Mouse (Mus musculus) adrenal gland, adult (tissue): ENCODE measurements around the gene Bmp4.
A peak's percentile ranks its signal among the peaks of the same experiment; 100 is the strongest.

ENCODE experiments used
- DNase-seq, 2 experiments: peaks; one replicate each; pipeline ENCODE4 v3.0.0; 2022 to 2023; ENCODE audit warnings: low spot score in 1 of 2; ENCODE audit not compliant: inconsistent age in 2 of 2

The Bmp4 gene

DNA sequence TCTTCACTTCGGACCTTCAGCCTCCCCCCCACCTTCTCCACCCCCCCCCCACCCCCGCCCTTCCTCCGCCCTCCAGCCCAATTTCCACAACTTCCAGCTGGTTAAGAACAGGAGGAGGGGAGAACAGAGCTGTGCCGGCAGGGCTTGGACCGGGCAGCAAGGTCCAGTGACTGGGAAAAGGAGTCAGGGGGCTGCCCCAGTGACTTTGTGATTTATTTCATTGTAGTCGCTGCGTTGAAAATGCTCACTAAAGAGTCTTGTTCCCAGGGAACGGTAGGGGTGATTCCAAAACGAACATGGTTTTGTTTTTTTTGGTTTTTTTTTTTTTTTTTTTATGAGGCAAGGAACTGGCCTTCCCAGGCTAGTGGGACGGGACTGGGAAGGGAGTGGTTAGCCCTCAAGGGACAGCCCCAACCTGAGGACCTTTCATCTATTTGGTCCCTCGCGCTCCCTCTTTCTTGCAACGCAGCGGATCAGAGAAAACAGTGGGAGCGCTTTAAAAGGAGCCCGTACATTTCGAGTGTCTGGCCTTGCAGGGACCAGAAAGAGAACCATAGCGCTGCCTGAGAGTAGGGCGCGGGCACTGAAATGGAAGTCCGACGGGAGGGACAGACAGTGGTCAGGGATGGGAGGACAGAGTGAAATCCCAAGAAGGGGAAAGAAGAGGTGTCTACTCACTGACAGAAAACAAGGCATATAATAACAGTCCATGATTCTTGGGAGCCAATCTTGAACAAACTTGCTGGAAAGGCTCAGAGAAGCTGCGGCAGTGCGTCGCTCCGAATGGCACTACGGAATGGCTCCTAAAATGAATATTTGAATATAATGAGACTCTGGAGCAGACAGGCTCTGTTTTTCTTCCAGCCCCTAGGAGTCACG is 3.8 kb downstream of the Bmp4 start:
- peak in 1 of 2 experiments; percentile 33 for DNase-seq

- peak in 1 of 2 experiments; percentile 53 for DNase-seq
Measured at GRCm38 (mm10) chr14:46385701-46386477, 4.6 kb downstream of the Bmp4 start.

DNA sequence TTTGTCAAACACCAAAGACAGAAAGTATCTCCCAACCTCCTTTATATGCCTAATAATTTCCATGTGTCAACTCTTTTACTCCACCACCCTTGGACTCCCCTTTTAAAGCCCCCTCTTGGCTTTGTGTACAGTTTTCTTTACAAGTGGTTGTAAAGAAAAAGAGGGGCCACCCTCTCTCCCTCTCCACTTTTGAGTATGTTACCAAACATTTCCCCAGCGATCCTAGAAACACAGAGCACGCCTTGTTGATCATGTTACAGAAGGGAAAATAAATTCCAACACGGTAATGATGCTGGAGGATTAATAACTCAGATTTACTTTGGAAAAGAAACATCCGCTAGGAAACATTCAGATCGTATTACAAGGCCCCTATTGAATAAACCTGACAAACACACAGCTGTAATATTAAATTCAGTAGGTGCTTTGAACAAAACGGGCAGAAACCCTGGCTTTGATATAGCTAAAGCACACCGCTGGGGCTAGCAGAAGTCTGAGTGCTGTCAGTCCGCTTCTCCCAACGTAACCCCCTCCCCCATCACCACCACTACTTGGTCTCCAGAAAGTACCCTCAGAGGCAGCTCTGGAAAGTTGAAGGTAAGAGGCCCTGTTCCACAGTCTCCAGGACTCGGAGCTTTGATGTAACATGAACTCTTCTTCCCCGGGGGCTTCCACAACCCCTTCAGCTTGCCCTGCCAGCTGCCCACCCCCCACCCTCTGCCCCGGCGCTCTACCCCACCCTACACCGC is 5.3 kb downstream of the Bmp4 start:
- no peak for DNase-seq

- peak in 1 of 2 experiments; percentile 39 for DNase-seq
Measured at GRCm38 (mm10) chr14:46381457-46381856, 9.0 kb downstream of the Bmp4 start.

- DNase-seq = no peak
Measured at GRCm38 (mm10) chr14:46380286-46380721, 10.2 kb downstream of the Bmp4 start.

DNA sequence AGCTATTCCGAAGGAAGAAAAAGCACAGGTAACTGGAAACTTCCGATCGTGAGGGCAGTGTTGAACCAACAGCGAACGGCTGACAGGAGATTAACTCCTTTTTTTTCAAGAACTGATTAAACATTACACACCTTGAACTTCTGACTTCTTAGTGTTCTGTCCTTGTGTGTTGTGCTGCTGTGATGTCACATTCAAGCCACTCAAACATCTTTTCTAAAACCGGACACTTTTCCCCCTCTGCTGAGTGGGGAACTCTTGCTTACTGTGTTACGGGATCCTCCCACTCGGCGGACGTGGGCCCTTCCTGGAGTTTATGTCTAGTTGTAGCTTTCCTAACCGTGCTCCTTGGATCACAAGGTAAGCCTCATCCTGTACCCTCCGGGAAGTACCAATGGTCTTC is 11.2 kb downstream of the Bmp4 start, which contains the start of gene Gm15217:
Gene Gm15217, plus strand, starts transcription at position 130 of the 400 bp plus-strand sequence.
- DNase-seq = no peak

GRCm38 (mm10) chr14:46375796-46376195 is 14.7 kb downstream of the Bmp4 start:
- DNase-seq = no peak

DNA sequence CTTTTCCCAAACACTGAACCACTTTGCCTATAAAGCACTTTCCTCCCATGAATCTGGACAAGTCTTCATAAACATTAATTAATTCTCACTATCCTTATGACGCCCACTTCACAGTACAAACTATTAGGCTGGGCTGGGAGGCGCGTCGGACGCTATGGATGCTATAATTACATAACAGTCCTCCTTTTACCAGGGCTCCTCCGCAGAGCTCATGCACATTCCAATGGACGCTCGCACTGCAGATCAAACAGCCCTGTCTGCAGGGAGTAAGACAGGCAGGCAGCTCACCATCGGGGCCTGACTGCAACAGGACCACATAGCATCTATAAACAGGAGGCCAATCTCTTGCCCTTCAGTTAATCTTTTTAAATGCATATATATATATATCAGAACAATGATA is 18.0 kb downstream of the Bmp4 start:
- no peak for DNase-seq

DNA sequence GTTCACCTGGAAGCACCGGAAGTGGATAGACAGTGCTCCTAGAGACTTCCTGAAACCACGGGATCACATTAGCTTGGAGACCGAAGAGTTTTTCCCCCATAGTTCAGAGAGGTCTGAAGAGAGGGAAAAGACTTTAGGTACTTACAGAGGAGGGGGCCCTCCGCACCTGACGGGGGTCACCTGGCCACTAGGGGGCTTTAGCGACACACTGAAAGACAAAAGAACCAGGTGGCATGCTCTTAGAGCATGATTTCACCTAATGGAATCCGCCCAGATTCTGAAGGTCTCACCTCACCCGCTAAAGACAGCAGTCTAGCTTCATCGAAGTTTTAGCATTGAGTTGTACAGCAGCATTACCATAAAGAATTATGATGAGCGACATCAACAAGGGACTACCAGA is 27.3 kb downstream of the Bmp4 start:
- no peak for DNase-seq

GRCm38 (mm10) chr14:46357696-46358095 is 32.8 kb downstream of the Bmp4 start:
- DNase-seq = no peak

DNA sequence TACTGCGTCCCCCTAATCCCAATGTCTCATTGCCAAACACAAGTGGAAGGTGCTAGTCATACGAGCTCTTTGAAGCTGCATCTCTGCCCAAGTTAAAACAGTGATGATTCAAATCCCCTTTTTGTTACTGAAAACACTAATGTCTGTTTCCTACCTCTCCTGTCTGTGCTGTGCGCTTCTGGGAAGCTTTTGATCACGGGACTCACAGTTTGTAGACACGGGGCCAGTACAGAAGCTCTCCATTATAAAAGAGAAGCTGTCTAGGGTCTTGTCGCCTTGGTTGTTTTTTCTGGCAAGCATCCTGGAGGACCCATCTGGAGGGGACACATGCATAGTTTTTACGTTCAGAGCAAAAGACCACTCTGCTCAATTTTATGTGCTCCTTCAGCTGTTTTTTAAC is 33.2 kb downstream of the Bmp4 start:
- DNase-seq = no peak

DNA sequence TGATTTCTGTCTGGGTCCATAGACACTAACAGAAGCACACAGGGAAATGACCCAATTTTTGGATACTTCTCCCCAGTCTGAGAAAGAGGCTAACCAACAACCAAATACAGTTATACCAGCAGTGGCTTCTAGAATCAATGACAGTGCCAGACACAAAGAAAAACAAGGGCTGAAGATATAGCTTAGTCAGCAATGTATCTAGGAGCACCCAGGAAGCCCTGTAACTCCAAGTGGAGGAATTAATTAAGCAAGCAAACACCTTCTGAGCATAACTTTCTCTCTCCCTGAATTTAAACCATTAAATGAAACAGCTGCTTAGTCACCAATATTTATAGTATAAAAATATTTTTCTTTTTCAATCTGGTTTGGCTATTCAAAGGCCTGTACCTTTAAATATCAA is 45.7 kb downstream of the Bmp4 start:
- no peak for DNase-seq

DNA sequence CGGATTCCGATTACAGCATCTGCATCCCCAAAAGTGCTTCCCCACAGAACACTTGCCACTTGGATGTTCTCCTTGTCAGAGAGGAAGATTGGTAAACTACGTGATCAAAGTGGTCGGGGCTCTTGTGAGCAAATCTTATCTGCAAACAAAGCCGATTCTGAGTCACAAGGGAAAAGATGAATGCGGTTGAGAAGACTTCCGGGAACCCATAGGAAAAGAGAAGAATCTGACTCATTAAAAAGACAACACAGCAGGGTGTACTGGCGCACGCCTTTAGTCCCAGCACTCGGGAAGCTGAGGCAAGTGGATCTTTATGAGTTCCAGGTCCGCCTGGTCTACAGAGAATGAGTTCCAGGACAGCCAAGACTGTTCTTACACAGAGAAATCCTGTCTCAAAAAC is 51.7 kb downstream of the Bmp4 start:
- DNase-seq = no peak
